Mouse (Mus musculus) heart, embryonic 11.5 days (tissue): ENCODE data around the gene Tas1r3. TPM values are rescaled to one million over a fixed set of nuclear protein-coding genes. Genes with fewer than 3 reads are reported as not detected.

ENCODE experiments used
- ATAC-seq: fragments of 200-750 bp; cut with Nextera tagmentation; replicated peaks from 2 replicates; pipeline ENCODE4 v1.8.0; 2017; ENCODE audit warnings: moderate library complexity; ENCODE audit not compliant: insufficient number of reproducible peaks, low FRiP score, low TSS enrichment
- H3K27ac ChIP-seq: fragments of 300-500 bp; sonication (generic); 2 replicates; pipeline ENCODE4 v1.5.1; 2014; ENCODE audit warnings: mild to moderate bottlenecking, low read depth, low read length
- H3K27me3 ChIP-seq: fragments of 300-500 bp; sonication (generic); 2 replicates; pipeline ENCODE4 v1.6.1; 2014; ENCODE audit warnings: mild to moderate bottlenecking, low read length, mixed read lengths; ENCODE audit not compliant: control insufficient read depth, insufficient read depth
- H3K36me3 ChIP-seq: fragments of 300-500 bp; sonication (generic); 2 replicates; pipeline ENCODE4 v1.6.1; 2014; ENCODE audit warnings: mild to moderate bottlenecking, low read length, moderate library complexity, mixed read lengths; ENCODE audit not compliant: control insufficient read depth, insufficient read depth
- H3K4me1 ChIP-seq: fragments of 300-500 bp; sonication (generic); 2 replicates; pipeline ENCODE4 v1.6.1; 2014; ENCODE audit warnings: low read length; ENCODE audit not compliant: control insufficient read depth, insufficient read depth
- H3K4me2 ChIP-seq: fragments of 300-500 bp; sonication (generic); 2 replicates; pipeline ENCODE4 v1.6.1; 2014; ENCODE audit warnings: mild to moderate bottlenecking, moderate library complexity
- H3K4me3 ChIP-seq: fragments of 300-500 bp; sonication (generic); 2 replicates; pipeline ENCODE4 v1.5.1; 2014; ENCODE audit warnings: low read depth, low read length
- H3K9ac ChIP-seq: fragments of 300-500 bp; sonication (generic); 2 replicates; pipeline ENCODE4 v1.6.1; 2014; ENCODE audit warnings: mild to moderate bottlenecking, low read depth, low read length, moderate library complexity
- H3K9me3 ChIP-seq: fragments of 300-500 bp; sonication (generic); replicated peaks from 2 replicates; pipeline ENCODE4 v1.6.1; 2016; ENCODE audit warnings: low read length; ENCODE audit not compliant: control insufficient read depth
- WGBS: fragments of 180-500 bp; shearing (Covaris S2); extraction: QIAGEN DNeasy Blood & Tissue Kit; methylation state at CpG from one replicate; pipeline ENCODE4 v1.1.7; 2014; ENCODE audit not compliant: insufficient replicate concordance; 5-methylcytosine and 5-hydroxymethylcytosine counted together
- polyA plus RNA-seq: library from polyadenylated mRNA; unstranded; fragments of >200 nt; fragmentation: Nextera tagmentation; extraction: Ambion mirVana; gene quantifications from 2 replicates; pipeline ENCODE4 v1.2.1, GENCODE M21; 2014

Gene Tas1r3
- 0.11 and 0.18 TPM in 2 replicates for polyA plus RNA-seq

GRCm38 (mm10) chr4:155863001-155863400 lies at the start of gene Tas1r3:
Gene Tas1r3 (minus strand): TSS chr4:155863362.
- no peaks in the 10 kb centered on the region for H3K4me1 ChIP-seq
- peaks cover 11% of the 10 kb centered on the region for H3K36me3 ChIP-seq
- H3K4me3 ChIP-seq, result no peak within 1 kb of the TSS
- H3K27ac ChIP-seq, result no peak within 1 kb of the TSS
- no peak within 1 kb of the TSS for H3K9ac ChIP-seq
- no peak within 1 kb of the TSS for H3K4me2 ChIP-seq
- no peak for ATAC-seq
- 78% methylated on average over 5 of the region's 5 CpGs for WGBS
- H3K27me3 ChIP-seq, result no peaks in the 10 kb centered on the region
- no peaks in the 10 kb centered on the region for H3K9me3 ChIP-seq

- no peak overlapping the region for H3K4me2 ChIP-seq
- no peak overlapping the region for H3K4me3 ChIP-seq
- H3K36me3 ChIP-seq, result no peaks in the 10 kb centered on the region; the same call in 1 of the 2 replicates
- no peaks in the 10 kb centered on the region for H3K4me1 ChIP-seq
- no peaks in the 10 kb centered on the region for H3K27me3 ChIP-seq
- no peak overlapping the region for H3K9ac ChIP-seq
- 82% methylated on average over 4 of the region's 4 CpGs for WGBS
- no peak overlapping the region for H3K27ac ChIP-seq
- no peak for ATAC-seq
- H3K9me3 ChIP-seq, result no peaks in the 10 kb centered on the region
Observed at GRCm38 (mm10) chr4:155908751-155909150, 45.6 kb upstream of the Tas1r3 start.

GRCm38 (mm10) chr4:155908281-155908680 lies 45.1 kb upstream of the Tas1r3 start:
- no peaks in the 10 kb centered on the region for H3K4me1 ChIP-seq
- ATAC-seq, result no peak
- 75% methylated on average over 7 of the region's 7 CpGs for WGBS

GRCm38 (mm10) chr4:155907003-155907402 lies 43.8 kb upstream of the Tas1r3 start:
- H3K9me3 ChIP-seq, result no peaks in the 10 kb centered on the region
- H3K9ac ChIP-seq, result no peak overlapping the region
- 84% methylated on average over 11 of the region's 11 CpGs for WGBS
- no peak overlapping the region for H3K4me2 ChIP-seq
- H3K27me3 ChIP-seq, result no peaks in the 10 kb centered on the region
- peaks cover 4% of the 10 kb centered on the region; the same call in 1 of the 2 replicates for H3K36me3 ChIP-seq
- H3K4me1 ChIP-seq, result no peaks in the 10 kb centered on the region
- no peak overlapping the region for H3K27ac ChIP-seq
- no peak for ATAC-seq
- H3K4me3 ChIP-seq, result no peak overlapping the region

More at GRCm38 (mm10) chr4:155908281-155908680, 45.1 kb upstream of the Tas1r3 start:
- peaks cover under 1% of the 10 kb centered on the region; the same call in 1 of the 2 replicates for H3K36me3 ChIP-seq
- no peak overlapping the region for H3K27ac ChIP-seq
- no peak overlapping the region for H3K4me2 ChIP-seq
- no peak overlapping the region for H3K9ac ChIP-seq
- H3K27me3 ChIP-seq, result no peaks in the 10 kb centered on the region
- no peak overlapping the region for H3K4me3 ChIP-seq
- H3K9me3 ChIP-seq, result no peaks in the 10 kb centered on the region

- 83% methylated on average over 9 of the region's 9 CpGs for WGBS
Observed at GRCm38 (mm10) chr4:155906125-155906524, 43.0 kb upstream of the Tas1r3 start.

GRCm38 (mm10) chr4:155905634-155906033 lies 42.5 kb upstream of the Tas1r3 start:
- H3K9me3 ChIP-seq, result no peaks in the 10 kb centered on the region
- no peak overlapping the region for H3K9ac ChIP-seq
- no peak overlapping the region for H3K4me2 ChIP-seq
- no peaks in the 10 kb centered on the region for H3K4me1 ChIP-seq
- ATAC-seq, result no peak
- peaks cover 6% of the 10 kb centered on the region; the same call in 1 of the 2 replicates for H3K36me3 ChIP-seq
- 87% methylated on average over 13 of the region's 13 CpGs for WGBS
- no peaks in the 10 kb centered on the region for H3K27me3 ChIP-seq
- no peak overlapping the region for H3K4me3 ChIP-seq
- no peak overlapping the region for H3K27ac ChIP-seq

More at GRCm38 (mm10) chr4:155906125-155906524, 43.0 kb upstream of the Tas1r3 start:
- Histone ChIP-seq H3K4me3 (no peak overlapping the region), H3K27me3 (no peaks in the 10 kb centered on the region), H3K4me2 (no peak overlapping the region), H3K9ac (no peak overlapping the region), H3K9me3 (no peaks in the 10 kb centered on the region), H3K36me3 (peaks cover 6% of the 10 kb centered on the region; the same call in 1 of the 2 replicates), H3K27ac (no peak overlapping the region), H3K4me1 (no peaks in the 10 kb centered on the region)
- no peak for ATAC-seq

GRCm38 (mm10) chr4:155904318-155905102 lies 41.3 kb upstream of the Tas1r3 start:
- Histone ChIP-seq H3K4me1 (no peaks in the 10 kb centered on the region), H3K27me3 (no peaks in the 10 kb centered on the region), H3K4me3 (no peak overlapping the region), H3K9me3 (no peaks in the 10 kb centered on the region), H3K4me2 (no peak overlapping the region), H3K36me3 (peaks cover 11% of the 10 kb centered on the region; the same call in 1 of the 2 replicates), H3K9ac (no peak overlapping the region), H3K27ac (no peak overlapping the region)
- WGBS, result 91% methylated on average over 13 of the region's 13 CpGs
- ATAC-seq, result no peak

- Histone ChIP-seq H3K9ac (no peak overlapping the region), H3K4me3 (no peak overlapping the region), H3K27ac (no peak overlapping the region), H3K9me3 (no peaks in the 10 kb centered on the region), H3K4me1 (no peaks in the 10 kb centered on the region), H3K27me3 (no peaks in the 10 kb centered on the region), H3K36me3 (peaks cover 13% of the 10 kb centered on the region; the same call in 1 of the 2 replicates), H3K4me2 (no peak overlapping the region)
- WGBS, result 90% methylated on average over 13 of the region's 13 CpGs
- no peak for ATAC-seq
Observed at GRCm38 (mm10) chr4:155903246-155903645, 40.1 kb upstream of the Tas1r3 start.
